Mouse (Mus musculus): ENCODE results near the gene Lamtor2. TPM values are rescaled to one million over a fixed set of nuclear protein-coding genes. Genes with fewer than 3 reads are reported as not detected.

Lamtor2 gene
- total and polyA plus RNA-seq, 2 experiments from 2014 or later = 45.1 to 198 TPM

- H3K27me3 ChIP-seq (ENCODE audit: insufficient read depth, low read length) = no peaks in the 10 kb centered on the region
- H3K36me3 ChIP-seq (ENCODE audit: insufficient read depth, low read length) = no peaks in the 10 kb centered on the region
- no peak for DNase-seq (ENCODE audit: low spot score)
- no peak within 1 kb of the TSS for H3K4me2 ChIP-seq (ENCODE audit: low read depth, low read length)
- ATAC-seq = no peak
- H3K9ac ChIP-seq (replicated peaks; ENCODE audit: low read length) = no peak within 1 kb of the TSS
- no peak within 1 kb of the TSS for H3K27ac ChIP-seq
- H3K9me3 ChIP-seq (ENCODE audit: low read length) = no peaks in the 10 kb centered on the region
- H3K4me3 ChIP-seq (ENCODE audit: low read length) = no peak within 1 kb of the TSS
- no peaks in the 10 kb centered on the region for H3K4me1 ChIP-seq (ENCODE audit: insufficient read depth, low read length)
- TF ChIP-seq CTCF (IDR thresholded peaks at IDR 0.05; ENCODE audit: low read depth) = no peak
- WGBS = 87% methylated on average over 3 of the region's 3 CpGs
Measured at GRCm38 (mm10) chr3:88575540-88575939, 22.7 kb upstream of the Lamtor2 start, which contains the start of gene Ssr2. Gene Ssr2 (plus strand): TSS chr3:88575876.

GRCm38 (mm10) chr3:88573810-88574209 is 20.9 kb upstream of the Lamtor2 start:
- 94% methylated on average over 2 of the region's 2 CpGs for WGBS

GRCm38 (mm10) chr3:88572835-88573234 is 20.0 kb upstream of the Lamtor2 start:
- WGBS = 78% methylated on average over 2 of the region's 2 CpGs

More at GRCm38 (mm10) chr3:88573810-88574209, 20.9 kb upstream of the Lamtor2 start:
- Histone ChIP-seq H3K4me3 (ENCODE audit: low read length) (no peak overlapping the region), H3K27ac (no peak overlapping the region), H3K27me3 (ENCODE audit: insufficient read depth, low read length) (no peaks in the 10 kb centered on the region), H3K4me1 (ENCODE audit: insufficient read depth, low read length) (no peaks in the 10 kb centered on the region), H3K4me2 (ENCODE audit: low read depth, low read length) (no peak overlapping the region), H3K9me3 (ENCODE audit: low read length) (no peaks in the 10 kb centered on the region), H3K9ac (replicated peaks; ENCODE audit: low read length) (no peak overlapping the region), H3K36me3 (ENCODE audit: insufficient read depth, low read length) (peaks cover 14% of the 10 kb centered on the region)
- DNase-seq (ENCODE audit: low spot score) = no peak
- no peak for ATAC-seq
- TF ChIP-seq CTCF (IDR thresholded peaks at IDR 0.05; ENCODE audit: low read depth) = no peak

GRCm38 (mm10) chr3:88571856-88572255 is 19.0 kb upstream of the Lamtor2 start:
- no peak for TF ChIP-seq CTCF (IDR thresholded peaks at IDR 0.05; ENCODE audit: low read depth)
- H3K4me1 ChIP-seq (ENCODE audit: insufficient read depth, low read length) = no peaks in the 10 kb centered on the region
- no peak for DNase-seq (ENCODE audit: low spot score)
- H3K9ac ChIP-seq (replicated peaks; ENCODE audit: low read length) = no peak overlapping the region
- ATAC-seq = no peak
- no peaks in the 10 kb centered on the region for H3K27me3 ChIP-seq (ENCODE audit: insufficient read depth, low read length)
- peaks cover 30% of the 10 kb centered on the region for H3K36me3 ChIP-seq (ENCODE audit: insufficient read depth, low read length)
- H3K9me3 ChIP-seq (ENCODE audit: low read length) = no peaks in the 10 kb centered on the region
- no peak overlapping the region for H3K4me2 ChIP-seq (ENCODE audit: low read depth, low read length)
- WGBS = 74% methylated on average over 1 of the region's 1 CpGs
- H3K4me3 ChIP-seq (ENCODE audit: low read length) = no peak overlapping the region
- no peak overlapping the region for H3K27ac ChIP-seq

More at GRCm38 (mm10) chr3:88572835-88573234, 20.0 kb upstream of the Lamtor2 start:
- Histone ChIP-seq H3K4me2 (ENCODE audit: low read depth, low read length) (no peak overlapping the region), H3K4me3 (ENCODE audit: low read length) (no peak overlapping the region), H3K9me3 (ENCODE audit: low read length) (no peaks in the 10 kb centered on the region), H3K36me3 (ENCODE audit: insufficient read depth, low read length) (peaks cover 24% of the 10 kb centered on the region), H3K9ac (replicated peaks; ENCODE audit: low read length) (no peak overlapping the region), H3K27me3 (ENCODE audit: insufficient read depth, low read length) (no peaks in the 10 kb centered on the region), H3K4me1 (ENCODE audit: insufficient read depth, low read length) (no peaks in the 10 kb centered on the region), H3K27ac (no peak overlapping the region)
- no peak for TF ChIP-seq CTCF (IDR thresholded peaks at IDR 0.05; ENCODE audit: low read depth)
- DNase-seq (ENCODE audit: low spot score) (no peak), ATAC-seq (no peak)

- H3K9ac ChIP-seq (replicated peaks; ENCODE audit: low read length) = no peak overlapping the region
- TF ChIP-seq CTCF (IDR thresholded peaks at IDR 0.05; ENCODE audit: low read depth) = no peak
- H3K27ac ChIP-seq = no peak overlapping the region
- no peaks in the 10 kb centered on the region for H3K27me3 ChIP-seq (ENCODE audit: insufficient read depth, low read length)
- H3K4me1 ChIP-seq (ENCODE audit: insufficient read depth, low read length) = no peaks in the 10 kb centered on the region
- H3K4me3 ChIP-seq (ENCODE audit: low read length) = no peak overlapping the region
- DNase-seq (ENCODE audit: low spot score) (no peak), ATAC-seq (no peak)
- no peak overlapping the region for H3K4me2 ChIP-seq (ENCODE audit: low read depth, low read length)
- no peaks in the 10 kb centered on the region for H3K9me3 ChIP-seq (ENCODE audit: low read length)
- WGBS = 95% methylated on average over 10 of the region's 10 CpGs
- H3K36me3 ChIP-seq (ENCODE audit: insufficient read depth, low read length) = peaks cover 44% of the 10 kb centered on the region
Measured at GRCm38 (mm10) chr3:88570341-88570740, 17.5 kb upstream of the Lamtor2 start.

- H3K27ac ChIP-seq = no peak overlapping the region
- TF ChIP-seq CTCF (IDR thresholded peaks at IDR 0.05; ENCODE audit: low read depth) = no peak
- no peaks in the 10 kb centered on the region for H3K27me3 ChIP-seq (ENCODE audit: insufficient read depth, low read length)
- ATAC-seq = no peak
- no peak overlapping the region for H3K4me2 ChIP-seq (ENCODE audit: low read depth, low read length)
- 91% methylated on average over 5 of the region's 5 CpGs for WGBS
- H3K4me1 ChIP-seq (ENCODE audit: insufficient read depth, low read length) = no peaks in the 10 kb centered on the region
- H3K4me3 ChIP-seq (ENCODE audit: low read length) = no peak overlapping the region
- no peak for DNase-seq (ENCODE audit: low spot score)
- H3K36me3 ChIP-seq (ENCODE audit: insufficient read depth, low read length) = peaks cover 50% of the 10 kb centered on the region
- H3K9me3 ChIP-seq (ENCODE audit: low read length) = no peaks in the 10 kb centered on the region
- H3K9ac ChIP-seq (replicated peaks; ENCODE audit: low read length) = no peak overlapping the region
Measured at GRCm38 (mm10) chr3:88569694-88570093, 16.8 kb upstream of the Lamtor2 start.

- H3K27ac ChIP-seq = no peak overlapping the region
- TF ChIP-seq CTCF (IDR thresholded peaks at IDR 0.05; ENCODE audit: low read depth) = no peak
- H3K4me3 ChIP-seq (ENCODE audit: low read length) = no peak overlapping the region
- 93% methylated on average over 2 of the region's 2 CpGs for WGBS
- H3K4me1 ChIP-seq (ENCODE audit: insufficient read depth, low read length) = no peaks in the 10 kb centered on the region
- DNase-seq (ENCODE audit: low spot score) (no peak), ATAC-seq (no peak)
- no peaks in the 10 kb centered on the region for H3K27me3 ChIP-seq (ENCODE audit: insufficient read depth, low read length)
- H3K9me3 ChIP-seq (ENCODE audit: low read length) = no peaks in the 10 kb centered on the region
- H3K9ac ChIP-seq (replicated peaks; ENCODE audit: low read length) = no peak overlapping the region
- no peak overlapping the region for H3K4me2 ChIP-seq (ENCODE audit: low read depth, low read length)
- H3K36me3 ChIP-seq (ENCODE audit: insufficient read depth, low read length) = peaks cover 56% of the 10 kb centered on the region
Measured at GRCm38 (mm10) chr3:88569093-88569492, 16.2 kb upstream of the Lamtor2 start.

Data from hindbrain, postnatal 0 days (tissue).